Mouse (Mus musculus): ENCODE measurements around the gene Prkci.

The Prkci gene

DNA sequence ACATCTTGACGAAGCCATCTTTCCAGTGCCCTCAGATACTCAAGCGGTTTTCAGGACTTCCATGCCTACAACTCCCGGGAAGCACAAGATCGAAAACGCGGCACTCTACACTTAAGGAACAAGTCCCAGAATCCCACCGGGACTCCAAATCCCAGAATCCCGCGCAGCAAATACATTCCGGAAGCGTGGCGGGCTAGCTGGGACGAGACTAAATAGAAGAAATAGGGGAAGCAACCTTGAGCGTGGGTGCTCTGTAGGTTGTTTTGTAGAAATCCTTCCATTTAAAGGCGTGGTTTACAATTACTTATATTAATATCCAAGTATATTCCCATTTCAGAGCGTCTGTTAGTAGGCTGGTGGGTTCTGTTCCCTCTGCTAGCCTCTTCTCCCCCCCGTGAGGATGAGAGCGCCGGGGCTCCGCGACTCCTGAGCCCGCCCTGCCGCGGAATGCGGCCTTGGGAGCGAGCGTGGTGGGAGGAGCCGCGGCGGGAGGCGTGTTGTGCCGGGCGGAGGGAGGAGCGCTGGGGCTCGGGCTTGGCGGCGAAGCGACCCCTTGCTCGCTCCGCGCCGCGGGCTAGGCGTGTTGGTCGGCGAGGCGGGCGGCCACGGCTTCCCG lies at the start of gene Prkci:
Gene Prkci, plus strand, starts transcription at position 465 of the 616 bp plus-strand sequence.
- DNase-seq (ENCODE audit: low spot score) = peak; percentile 90

DNA sequence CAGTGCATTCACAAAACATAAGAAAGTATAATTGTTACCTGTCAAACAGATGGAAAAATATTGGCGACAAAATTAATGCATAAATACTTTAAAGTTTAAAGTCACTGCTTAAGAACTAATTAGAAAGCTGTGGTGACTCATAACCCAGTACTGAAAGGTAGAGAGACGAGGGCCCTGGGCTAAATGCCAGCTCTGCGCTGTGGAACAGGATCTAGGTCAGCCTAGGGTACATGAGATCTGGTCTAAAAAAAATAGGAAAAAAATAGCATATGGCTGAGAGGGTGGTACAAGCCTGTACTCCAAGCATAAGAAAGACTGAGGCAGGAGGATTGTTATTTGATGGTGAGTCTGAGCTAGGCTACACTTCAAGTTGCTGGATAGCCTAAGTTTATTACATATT lies 43.9 kb upstream of the Prkci start:
- no peak for DNase-seq (ENCODE audit: low spot score)

DNA sequence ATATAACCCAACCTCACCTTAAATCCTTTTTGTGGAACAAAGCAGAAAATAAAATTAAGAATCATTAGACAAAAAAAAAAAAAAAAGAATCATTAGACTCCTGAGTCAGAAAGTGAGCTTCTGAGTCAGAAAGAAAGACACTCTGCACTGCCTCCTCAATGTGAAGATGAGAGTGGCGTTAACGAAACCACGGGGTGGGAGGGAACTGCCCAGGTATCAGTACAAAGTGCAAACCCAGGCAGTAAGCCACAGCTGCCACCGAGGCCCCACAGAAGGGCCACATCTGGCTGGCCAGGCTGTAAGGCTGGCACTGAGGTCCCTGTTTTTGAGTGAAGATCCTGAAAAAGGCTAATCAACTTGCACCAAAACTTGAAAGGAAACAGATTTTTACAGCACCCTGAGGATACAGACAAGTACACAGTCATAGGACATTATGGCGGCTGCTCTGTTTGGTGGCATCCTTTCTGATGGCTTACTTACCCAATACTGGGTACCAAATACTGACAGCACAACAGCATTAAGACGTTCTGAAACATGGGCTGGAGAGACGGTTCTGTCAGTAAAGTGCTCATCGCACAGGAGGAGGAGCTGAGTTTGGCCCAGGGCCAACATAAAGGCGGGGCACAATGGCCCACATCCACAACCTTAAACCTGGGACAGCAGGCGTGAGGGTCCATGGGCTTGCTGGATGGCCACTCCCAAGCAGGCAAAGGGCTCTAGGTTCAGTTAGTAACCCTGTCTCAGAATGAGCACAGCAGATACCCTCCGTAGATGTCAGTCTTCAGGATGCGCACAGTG lies 43.1 kb upstream of the Prkci start:
- no peak for DNase-seq (ENCODE audit: low spot score)

DNA sequence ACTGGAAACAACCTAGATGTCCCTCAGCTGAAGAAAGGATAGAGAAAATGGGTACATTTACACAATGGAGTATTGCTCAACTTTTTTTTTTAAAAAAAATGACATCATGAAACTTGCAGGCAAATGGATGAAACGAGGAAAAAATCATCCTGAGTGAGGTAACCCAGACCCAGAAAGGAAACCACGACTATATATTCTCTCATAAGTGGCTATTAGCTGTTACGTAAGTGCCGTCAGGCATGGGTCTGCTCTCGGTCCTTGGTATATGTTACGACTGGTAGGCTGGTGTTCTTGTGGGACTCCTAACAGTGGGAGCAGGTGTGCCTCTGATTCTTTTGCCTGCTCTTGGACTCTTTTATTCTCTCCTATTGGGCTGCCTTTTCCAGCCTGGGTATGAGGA lies 39.2 kb upstream of the Prkci start:
- no peak for DNase-seq (ENCODE audit: low spot score)

DNA sequence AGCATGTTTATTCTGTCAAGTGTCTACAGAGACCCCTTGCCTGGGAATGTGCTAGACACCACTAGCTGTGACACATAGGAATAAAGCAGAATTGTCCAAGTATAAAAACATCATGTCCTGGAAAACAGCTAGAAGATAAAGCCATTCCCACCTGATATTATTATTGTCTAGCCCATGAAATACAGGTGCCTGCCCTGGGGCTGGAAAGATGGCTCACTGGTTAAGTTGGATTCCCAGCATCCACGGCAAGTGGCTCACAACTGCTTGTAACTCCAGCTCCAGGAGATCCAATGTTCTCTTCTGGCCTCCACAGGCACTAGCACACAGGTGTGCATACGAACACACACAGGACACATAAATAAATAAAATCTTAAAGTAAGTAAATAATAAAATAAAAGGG lies 36.8 kb upstream of the Prkci start:
- no peak for DNase-seq (ENCODE audit: low spot score)

DNA sequence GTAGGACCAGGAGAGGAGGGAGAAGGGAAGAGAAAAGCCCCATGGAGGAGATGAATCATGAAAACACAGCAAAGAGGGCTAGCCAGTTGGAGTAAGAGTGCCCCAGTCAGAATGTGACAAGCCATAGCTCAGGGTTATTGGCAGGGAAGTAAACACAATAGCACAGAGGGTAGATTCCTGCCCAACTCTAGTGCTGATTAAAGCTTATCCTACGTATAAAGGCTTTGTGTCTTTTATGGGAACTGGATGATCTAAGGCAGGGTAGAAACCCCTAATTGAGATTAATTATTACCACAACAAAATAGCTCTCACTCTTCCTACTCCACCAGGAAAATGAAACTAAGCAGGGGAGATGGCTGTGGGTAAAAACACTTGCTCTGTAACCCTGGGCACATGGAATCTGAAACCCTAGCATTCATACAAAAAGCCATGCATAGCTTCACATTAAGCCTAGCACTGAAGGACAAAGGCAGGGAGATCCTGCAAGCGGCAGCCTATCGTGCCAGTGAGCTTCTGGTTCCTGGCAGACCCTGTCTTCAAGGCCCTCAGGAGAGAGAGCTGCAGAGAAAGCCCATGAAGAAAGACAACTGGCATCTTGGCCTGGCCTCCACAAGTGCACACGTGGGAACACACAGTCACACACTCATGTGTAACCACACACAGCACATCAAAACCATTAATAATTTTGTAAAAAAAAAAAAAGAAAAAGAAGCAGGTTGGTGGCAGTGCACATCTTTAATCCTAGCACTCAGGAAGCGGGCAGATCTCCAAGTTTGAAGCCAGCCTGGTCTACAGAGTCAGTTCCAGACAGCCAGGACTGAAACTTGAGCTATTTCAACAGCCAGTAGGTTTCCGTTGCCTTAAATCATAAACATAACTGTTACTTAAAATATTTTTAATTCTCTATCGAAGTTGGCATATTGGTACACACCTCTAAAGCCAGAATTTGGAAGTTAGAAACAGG lies 35.4 kb upstream of the Prkci start:
- DNase-seq (ENCODE audit: low spot score) = no peak

DNA sequence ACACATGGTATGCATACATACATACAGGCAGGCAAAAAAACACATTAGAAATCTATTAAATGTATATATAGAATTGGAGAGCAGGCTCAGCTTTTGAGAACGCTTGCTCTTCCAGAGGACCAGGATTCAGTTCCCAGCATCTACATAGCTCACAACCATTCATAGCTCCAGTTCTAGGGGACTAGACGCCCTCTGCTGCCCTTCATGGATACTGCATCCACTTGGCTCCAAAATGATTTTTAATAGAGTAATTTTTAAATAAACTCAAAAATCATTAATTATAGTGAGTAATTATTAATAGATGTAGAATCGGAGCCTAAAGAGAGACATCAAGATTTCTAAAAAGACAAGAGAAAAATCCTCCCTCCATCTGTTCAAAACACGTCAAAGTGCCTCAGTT lies 32.4 kb upstream of the Prkci start:
- DNase-seq (ENCODE audit: low spot score) = no peak

DNA sequence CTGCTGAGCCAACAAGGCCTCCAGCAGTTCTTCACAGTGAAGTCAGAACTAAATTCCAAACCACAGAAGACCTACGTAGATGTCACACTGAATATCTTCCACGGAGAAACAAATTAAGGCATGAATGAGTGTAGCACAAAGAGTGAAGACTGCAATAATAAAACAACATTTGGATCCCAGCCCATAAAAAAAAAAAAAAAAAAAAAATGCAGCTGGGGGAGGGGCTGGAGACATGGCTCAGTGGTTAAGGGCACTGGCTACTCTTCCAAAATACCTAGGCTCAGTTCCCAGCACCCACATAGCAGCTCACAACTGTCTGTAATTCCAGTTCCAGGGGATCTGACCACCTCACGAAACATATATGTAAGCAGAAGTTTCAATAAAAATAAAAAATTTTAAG lies 31.3 kb upstream of the Prkci start:
- DNase-seq (ENCODE audit: low spot score) = no peak

DNA sequence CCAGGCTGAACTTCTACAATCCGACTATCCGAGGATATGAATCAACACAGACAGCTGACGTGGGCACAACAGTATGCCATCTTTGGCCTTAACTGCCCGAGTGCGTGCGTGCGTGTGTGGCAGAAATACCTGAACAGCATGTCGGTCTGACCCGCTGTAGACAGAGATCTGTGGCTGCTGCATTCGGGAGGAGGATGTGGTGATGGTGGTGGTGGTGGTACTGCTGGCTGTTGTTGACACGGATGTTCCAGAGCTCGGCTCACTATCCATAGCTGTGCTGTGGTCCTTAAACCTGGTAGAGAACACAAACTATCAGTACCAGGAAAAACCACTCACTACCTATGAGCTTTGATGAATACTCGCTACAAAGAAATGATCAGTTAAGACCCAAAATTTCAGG lies 29.9 kb upstream of the Prkci start:
- DNase-seq (ENCODE audit: low spot score) = peak; percentile 64

DNA sequence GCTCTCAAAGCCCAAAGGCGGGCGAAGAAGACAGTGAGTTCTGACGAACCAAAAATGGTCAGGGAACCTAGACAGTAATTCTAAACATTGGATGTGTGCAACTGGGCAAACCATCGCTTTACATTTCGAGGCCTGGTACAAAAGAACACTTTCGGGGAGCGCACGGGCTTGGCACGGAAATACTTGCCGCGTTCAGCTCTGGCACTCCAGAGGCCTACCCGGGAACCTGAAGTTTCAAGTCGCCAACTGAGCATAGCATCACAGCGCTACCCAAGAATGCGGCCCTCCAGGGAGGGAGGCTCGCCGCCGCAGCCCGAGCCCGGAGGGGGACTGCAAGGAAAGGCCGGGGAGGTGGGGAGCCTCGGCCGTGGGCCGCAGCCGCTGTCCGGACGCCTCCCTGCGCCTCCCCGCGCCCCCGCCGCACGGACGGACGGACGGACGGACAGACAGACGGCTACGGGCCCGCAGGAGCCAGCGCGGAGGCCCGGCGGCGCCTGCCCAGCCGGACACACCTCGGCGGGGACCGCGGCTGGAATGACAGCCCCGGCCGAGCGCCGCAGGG lies 26.9 kb upstream of the Prkci start:
- DNase-seq (ENCODE audit: low spot score) = peak; percentile 57

DNA sequence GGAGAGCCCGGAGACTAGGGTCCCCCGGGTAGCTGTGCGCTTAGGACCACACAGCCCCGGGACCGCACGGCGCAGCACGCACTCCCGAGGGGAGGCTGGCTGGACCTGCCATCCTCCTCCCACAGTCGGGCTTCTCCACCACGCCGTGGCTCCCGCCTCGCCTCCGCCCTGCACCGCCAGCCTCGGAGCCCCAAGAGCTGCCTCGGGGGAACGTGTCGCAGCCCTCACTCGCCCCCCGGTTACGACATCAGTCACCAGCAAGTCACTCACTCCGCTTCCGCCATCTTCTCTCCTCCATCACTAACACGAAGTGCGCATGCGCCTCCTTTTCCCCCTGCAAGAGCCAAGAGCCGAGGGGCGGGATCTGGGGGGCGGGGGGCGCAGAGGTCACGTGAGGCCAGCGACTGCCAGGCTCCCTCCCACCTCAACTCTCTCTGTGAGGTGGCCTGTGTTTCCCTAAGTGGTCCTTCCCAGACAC lies 26.4 kb upstream of the Prkci start, which contains the start of gene Phc3:
Gene Phc3, minus strand, starts transcription at position 312 of the 478 bp plus-strand sequence.
- peak; percentile 91 for DNase-seq (ENCODE audit: low spot score)

DNA sequence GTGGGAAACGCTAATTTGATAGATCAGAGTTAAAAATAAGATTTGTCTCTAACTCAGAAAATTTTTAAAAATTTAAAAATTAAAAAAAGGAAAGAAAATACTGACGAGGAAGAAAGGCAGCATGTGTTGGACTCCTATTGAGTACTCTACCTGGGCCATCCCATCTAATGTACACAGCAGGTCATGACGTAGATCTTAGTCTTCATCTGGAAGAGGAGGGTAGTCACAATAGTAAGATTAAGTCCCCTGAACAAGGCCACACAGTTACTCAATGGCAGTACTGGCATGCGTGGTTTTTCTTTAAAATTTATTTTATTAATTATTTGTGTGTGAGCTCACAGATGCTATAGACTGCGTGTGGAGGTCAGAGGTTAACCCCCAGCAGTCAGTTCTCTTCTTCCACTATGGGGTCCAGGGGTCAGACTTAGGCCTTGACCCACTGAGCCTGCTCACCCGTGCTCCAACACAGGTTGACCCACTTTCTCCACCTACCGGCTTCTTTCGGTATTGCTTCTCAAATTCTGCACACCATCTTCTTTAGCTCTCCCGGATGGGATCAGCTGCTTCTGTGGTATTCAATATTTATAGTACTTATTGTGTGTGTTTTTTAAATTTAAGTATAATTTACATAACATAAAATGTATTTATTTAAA lies 20.3 kb upstream of the Prkci start:
- DNase-seq (ENCODE audit: low spot score) = peak; percentile 52

DNA sequence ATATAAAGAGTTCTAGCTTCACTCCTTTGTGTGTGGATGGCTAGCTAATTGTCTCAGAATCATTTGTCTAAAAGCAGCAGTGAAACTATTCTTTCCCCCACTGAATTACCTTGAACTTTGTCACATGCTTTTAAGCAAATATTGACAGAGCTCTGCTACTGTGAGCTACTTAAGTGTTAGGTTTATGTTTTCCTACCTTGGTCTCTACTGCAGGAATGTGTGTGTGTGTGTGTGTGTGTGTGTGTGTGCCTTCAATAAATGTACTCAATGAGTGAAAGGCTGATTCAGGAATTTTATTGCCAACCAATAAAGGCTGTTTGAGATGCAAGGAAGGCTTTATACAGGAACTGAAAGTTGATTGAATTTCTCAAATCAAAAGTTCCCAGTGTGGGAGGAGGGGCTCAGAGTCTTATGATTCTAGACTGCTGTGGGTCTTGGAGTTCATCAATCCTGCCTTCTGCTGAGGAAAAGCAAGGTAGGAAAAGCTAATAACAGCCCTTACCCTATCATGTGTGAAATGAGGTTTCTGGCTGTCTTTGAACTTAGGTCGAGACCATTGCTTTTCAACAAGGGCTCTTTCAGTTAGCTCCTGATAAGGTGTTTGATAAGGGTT lies 18.4 kb upstream of the Prkci start:
- DNase-seq (ENCODE audit: low spot score) = no peak

DNA sequence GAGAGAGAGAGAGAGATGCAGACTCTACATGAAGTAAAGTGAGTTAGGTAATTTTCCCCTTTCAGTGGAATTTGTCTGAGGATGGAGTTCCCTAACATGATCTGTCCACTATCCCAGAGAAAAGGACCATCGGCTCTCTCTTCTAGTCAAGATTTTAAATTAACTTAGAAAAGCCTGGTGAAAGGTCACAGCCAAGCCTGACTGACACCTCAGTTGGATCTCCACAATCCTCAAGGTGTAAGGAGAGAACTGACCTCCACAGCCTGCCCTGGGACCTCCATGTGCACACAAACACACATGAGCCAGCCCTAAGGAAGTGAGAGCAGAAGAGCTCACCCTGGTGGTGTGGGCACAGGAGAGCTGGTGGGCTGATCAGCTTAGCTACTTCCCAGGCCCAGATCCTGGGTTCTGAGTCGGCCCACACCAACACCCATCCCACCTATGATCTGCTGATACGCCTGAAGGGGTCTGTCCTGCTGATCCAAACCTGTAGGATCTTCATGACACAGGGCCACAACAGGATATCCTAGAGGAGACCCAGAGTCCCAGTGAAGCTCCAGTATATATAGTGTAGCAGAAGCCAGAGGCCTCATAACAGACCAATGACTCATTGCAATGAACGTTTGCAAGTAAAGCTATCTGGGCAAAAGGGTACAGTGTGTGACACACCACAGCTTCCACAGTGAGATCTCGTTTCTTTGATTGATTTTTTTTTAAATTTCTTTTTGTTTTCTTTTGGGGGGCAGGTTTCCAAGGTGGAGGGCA lies 13.7 kb upstream of the Prkci start:
- no peak for DNase-seq (ENCODE audit: low spot score)

DNA sequence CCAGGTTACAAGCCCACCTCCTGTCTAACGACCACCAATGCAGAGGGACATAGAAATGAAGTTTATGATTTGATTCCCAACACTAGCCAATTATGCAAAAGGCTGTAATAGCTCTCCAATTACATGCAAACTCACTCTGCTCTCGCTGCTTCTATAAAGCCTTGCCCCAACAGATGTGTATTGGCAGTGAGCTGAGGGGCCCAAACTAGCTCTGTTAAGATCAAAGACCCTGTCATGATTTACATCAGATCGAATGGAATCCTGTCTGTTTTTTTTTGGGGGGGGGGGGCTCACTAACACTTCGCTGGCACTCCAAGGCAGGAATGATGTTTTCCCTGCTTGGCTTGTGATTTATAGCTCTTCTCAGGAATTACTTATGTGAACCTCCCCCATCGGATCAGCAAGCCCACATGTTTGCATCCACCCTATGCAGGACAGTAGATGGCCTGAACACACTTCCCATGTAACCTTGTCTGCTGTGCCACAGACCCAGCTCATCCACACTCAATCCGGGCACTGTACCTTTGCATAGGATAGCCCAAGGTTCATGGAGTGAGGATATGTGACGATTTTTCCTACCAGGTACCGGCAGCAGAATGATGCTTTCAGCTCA lies 12.5 kb upstream of the Prkci start:
- no peak for DNase-seq (ENCODE audit: low spot score)

DNA sequence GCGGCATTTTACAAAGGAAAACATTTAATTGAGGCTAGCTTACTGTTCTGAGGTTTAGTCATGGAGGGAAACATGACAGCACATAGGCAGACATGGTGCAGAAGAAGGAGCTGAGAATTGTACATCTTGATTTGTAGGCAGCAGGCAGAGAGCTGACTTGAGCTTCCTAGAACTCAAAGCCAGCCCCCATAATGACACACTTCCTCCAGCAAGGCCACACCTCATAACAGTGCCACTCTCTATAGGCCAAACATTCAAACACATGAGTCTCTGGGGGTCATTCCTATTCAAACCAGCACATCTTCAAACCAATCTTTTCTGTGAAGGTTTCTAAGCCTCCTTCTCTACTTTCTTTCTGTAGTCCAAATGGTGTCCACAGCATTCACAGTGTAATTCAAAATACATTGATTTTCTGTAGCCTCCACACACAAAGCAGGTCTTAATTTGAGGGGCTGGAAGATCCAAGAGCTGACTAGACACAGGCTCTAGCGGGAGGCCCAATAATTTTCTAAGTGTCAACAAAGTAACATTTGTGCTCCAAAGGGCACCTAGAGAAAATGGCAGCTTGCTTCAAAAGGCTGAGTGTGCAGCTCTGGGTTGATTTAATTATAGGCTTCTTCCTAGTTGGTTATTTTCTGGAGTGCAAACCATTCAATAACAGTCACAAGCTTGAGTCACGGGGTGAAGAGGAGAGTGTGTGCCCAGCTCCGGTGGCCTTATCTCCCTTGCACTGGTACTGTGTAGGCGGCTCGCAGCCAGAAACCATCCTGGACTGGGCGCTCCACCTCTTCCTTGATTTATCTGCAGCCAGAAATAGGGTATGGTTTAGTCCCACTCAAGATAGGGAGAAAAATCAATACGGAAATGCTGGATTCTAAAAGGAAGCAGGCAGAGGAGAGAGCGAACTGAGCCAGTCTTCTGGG lies 7.9 kb upstream of the Prkci start:
- DNase-seq (ENCODE audit: low spot score) = no peak

DNA sequence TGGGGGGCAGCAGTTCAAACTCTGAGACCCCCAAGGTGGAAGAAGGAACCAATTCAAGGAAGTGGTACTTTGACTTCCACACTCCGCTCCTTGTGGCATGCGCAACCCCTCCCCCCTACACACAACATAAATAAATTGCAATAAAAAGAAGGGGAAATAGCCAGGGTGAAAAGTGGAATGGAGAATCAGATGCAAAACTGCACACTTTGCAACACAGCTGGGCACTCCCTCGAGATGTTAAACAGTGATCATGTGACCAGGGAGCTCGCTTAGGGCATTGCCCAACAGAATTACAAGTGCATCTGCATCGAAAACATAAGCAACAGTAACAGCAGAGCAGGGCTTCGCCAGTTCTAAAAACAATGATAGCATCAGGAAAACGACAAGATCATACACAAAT lies 3.4 kb upstream of the Prkci start:
- no peak for DNase-seq (ENCODE audit: low spot score)

DNA sequence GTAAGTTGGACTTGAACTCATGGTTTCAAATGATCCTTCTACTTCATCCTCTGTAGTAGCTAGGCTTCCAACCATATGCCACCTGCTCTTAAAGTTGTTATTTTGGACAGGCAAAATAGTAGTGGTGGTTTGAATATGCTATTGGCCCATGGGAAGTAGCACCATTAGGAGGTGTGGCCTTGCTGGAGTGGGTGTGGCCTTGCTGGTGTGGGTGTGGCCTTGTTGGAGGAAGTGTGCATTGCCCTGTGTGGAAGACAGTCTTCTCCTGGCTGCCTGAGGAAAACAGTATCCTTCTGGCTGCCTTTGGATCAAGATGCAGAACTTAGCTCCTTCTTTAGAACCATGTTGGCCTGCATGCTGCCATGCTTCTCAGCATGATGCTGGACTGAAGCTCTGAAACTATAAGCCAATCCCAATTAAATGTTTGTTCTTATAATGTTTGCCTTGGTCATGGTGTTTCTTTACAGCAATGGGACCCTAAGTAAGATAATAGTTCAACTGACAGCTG lies 2.4 kb upstream of the Prkci start:
- peak; percentile 14 for DNase-seq (ENCODE audit: low spot score)

DNA sequence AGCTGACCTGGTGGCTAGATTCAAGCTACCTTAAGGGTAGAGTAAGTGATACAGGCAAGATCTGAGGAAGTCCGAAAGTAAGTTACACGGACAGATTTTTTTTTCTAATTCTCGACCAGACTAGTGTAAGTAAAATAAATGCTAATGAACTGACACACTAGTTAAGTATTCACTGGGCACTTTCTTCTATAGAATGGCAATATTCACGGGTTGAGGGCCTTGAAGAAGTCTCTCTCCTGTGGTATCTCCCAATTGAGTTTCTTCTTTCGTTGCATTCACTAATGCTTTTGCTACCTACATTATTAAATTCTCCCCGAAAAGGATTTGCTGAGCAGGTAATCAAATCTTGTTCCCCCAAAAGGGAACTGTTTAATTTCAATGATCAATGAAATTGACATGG lies 688 bp upstream of the Prkci start:
- no peak for DNase-seq (ENCODE audit: low spot score)

Data from T-cell, adult 2 months (primary cell).